Mouse (Mus musculus) forebrain, postnatal 0 days (tissue): ENCODE measurements around the gene Wipf1. TPM values are rescaled to one million over a fixed set of nuclear protein-coding genes. Genes with fewer than 3 reads are reported as not detected.

ENCODE experiments used
- ATAC-seq: fragments of 200-750 bp; cut with Nextera tagmentation; 2 replicates; pipeline ENCODE4 v1.8.0; 2017; ENCODE audit warnings: mild to moderate bottlenecking, moderate library complexity
- DNase-seq: peaks from one replicate; pipeline ENCODE4 v3.0.0-alpha.2; 2015
- H3K27ac ChIP-seq: fragments of 300-500 bp; sonication (generic); 2 replicates; pipeline ENCODE4 v1.5.1; 2014; ENCODE audit warnings: low read depth, mild to moderate bottlenecking, antibody characterized with exemption, low read length, moderate library complexity, mixed read lengths
- H3K27me3 ChIP-seq: fragments of 300-500 bp; sonication (generic); 2 replicates; pipeline ENCODE4 v1.6.1; 2014; ENCODE audit warnings: mild to moderate bottlenecking, low read length, mixed read lengths; ENCODE audit not compliant: insufficient read depth
- H3K36me3 ChIP-seq: fragments of 300-500 bp; sonication (generic); 2 replicates; pipeline ENCODE4 v1.6.1; 2014; ENCODE audit warnings: mild to moderate bottlenecking, moderate library complexity; ENCODE audit not compliant: insufficient read depth
- H3K4me1 ChIP-seq: fragments of 300-500 bp; sonication (generic); 2 replicates; pipeline ENCODE4 v1.6.1; 2014; ENCODE audit warnings: antibody characterized with exemption; ENCODE audit not compliant: insufficient read depth
- H3K4me2 ChIP-seq: fragments of 300-500 bp; sonication (generic); 2 replicates; pipeline ENCODE4 v1.6.1; 2014; ENCODE audit warnings: low read depth, mild to moderate bottlenecking, moderate library complexity
- H3K4me3 ChIP-seq: fragments of 300-500 bp; sonication (generic); 2 replicates; pipeline ENCODE4 v1.5.1; 2014; ENCODE audit warnings: low read depth, low read length, mixed read lengths
- H3K9ac ChIP-seq: fragments of 300-500 bp; sonication (generic); 2 replicates; pipeline ENCODE4 v1.6.1; 2014; ENCODE audit warnings: mild to moderate bottlenecking
- H3K9me3 ChIP-seq: fragments of 300-500 bp; sonication (generic); 2 replicates; pipeline ENCODE4 v1.6.1; 2016; ENCODE audit warnings: low read length
- CTCF ChIP-seq: sonication (generic); IDR thresholded peaks from 2 replicates; pipeline ENCODE4 v1.5.1; 2016; ENCODE audit warnings: antibody characterized with exemption, control low read depth, low read depth
- WGBS: fragments of 180-500 bp; shearing (Covaris S2); extraction: QIAGEN DNeasy Blood & Tissue Kit; methylation state at CpG from one replicate; pipeline ENCODE4 v1.1.7; 2014; 5-methylcytosine and 5-hydroxymethylcytosine counted together
- polyA plus RNA-seq: library from polyadenylated mRNA; unstranded; fragments of >200 nt; fragmentation: Nextera tagmentation; extraction: Ambion mirVana; gene quantifications from 2 replicates; pipeline ENCODE4 v1.2.1, GENCODE M21; 2015
- total RNA-seq: library from RNA; depleted of rRNA; stranded (reverse); fragments of >200 nt; gene quantifications from 2 replicates; pipeline ENCODE4 v1.2.3, GENCODE M21; 2014

The Wipf1 gene
- total and polyA plus RNA-seq, 2 experiments from 2014 or later = 2.0 to 2.4 TPM

GRCm38 (mm10) chr2:73518966-73519365 is 10.6 kb downstream of the Wipf1 start:
- ATAC-seq (no peak), DNase-seq (no peak)
- Histone ChIP-seq H3K9me3 (no peaks in the 10 kb centered on the region), H3K36me3 (no peaks in the 10 kb centered on the region), H3K4me1 (no peaks in the 10 kb centered on the region), H3K27me3 (no peaks in the 10 kb centered on the region), H3K4me3 (no peak overlapping the region), H3K9ac (no peak overlapping the region), H3K4me2 (no peak overlapping the region), H3K27ac (no peak overlapping the region)
- no peak for TF ChIP-seq CTCF
- 87% methylated on average over 5 of the region's 5 CpGs for WGBS

GRCm38 (mm10) chr2:73518311-73518710 is 11.2 kb downstream of the Wipf1 start:
- Histone ChIP-seq H3K4me3 (no peak overlapping the region), H3K36me3 (no peaks in the 10 kb centered on the region), H3K4me2 (no peak overlapping the region), H3K9ac (no peak overlapping the region), H3K27me3 (no peaks in the 10 kb centered on the region), H3K9me3 (no peaks in the 10 kb centered on the region), H3K27ac (no peak overlapping the region), H3K4me1 (no peaks in the 10 kb centered on the region)
- ATAC-seq = no peak
- WGBS = 95% methylated on average over 2 of the region's 2 CpGs
- DNase-seq = no peak
- TF ChIP-seq CTCF = no peak

- no peak for TF ChIP-seq CTCF
- Histone ChIP-seq H3K4me2 (no peak overlapping the region), H3K27me3 (no peaks in the 10 kb centered on the region), H3K4me3 (no peak overlapping the region), H3K9me3 (no peaks in the 10 kb centered on the region), H3K9ac (no peak overlapping the region), H3K36me3 (no peaks in the 10 kb centered on the region), H3K4me1 (no peaks in the 10 kb centered on the region), H3K27ac (no peak overlapping the region)
- ATAC-seq (no peak), DNase-seq (no peak)
- 92% methylated on average over 6 of the region's 6 CpGs for WGBS
Measured at GRCm38 (mm10) chr2:73514178-73514577, 15.4 kb downstream of the Wipf1 start.

GRCm38 (mm10) chr2:73513204-73513749 is 16.3 kb downstream of the Wipf1 start:
- 93% methylated on average over 2 of the region's 2 CpGs for WGBS
- no peak for TF ChIP-seq CTCF
- Histone ChIP-seq H3K4me2 (no peak overlapping the region), H3K9me3 (no peaks in the 10 kb centered on the region), H3K36me3 (no peaks in the 10 kb centered on the region), H3K4me3 (no peak overlapping the region), H3K27me3 (no peaks in the 10 kb centered on the region), H3K4me1 (no peaks in the 10 kb centered on the region), H3K27ac (no peak overlapping the region), H3K9ac (no peak overlapping the region)
- DNase-seq = no peak
- ATAC-seq = no peak

- Histone ChIP-seq H3K4me1 (no peaks in the 10 kb centered on the region), H3K9ac (no peak overlapping the region), H3K27me3 (no peaks in the 10 kb centered on the region), H3K27ac (no peak overlapping the region), H3K9me3 (no peaks in the 10 kb centered on the region), H3K4me3 (no peak overlapping the region), H3K36me3 (no peaks in the 10 kb centered on the region), H3K4me2 (no peak overlapping the region)
- DNase-seq = no peak
- no peak for ATAC-seq
- WGBS = 95% methylated on average over 3 of the region's 3 CpGs
- TF ChIP-seq CTCF = no peak
Measured at GRCm38 (mm10) chr2:73512044-73512443, 17.5 kb downstream of the Wipf1 start.

GRCm38 (mm10) chr2:73510731-73511360 is 18.7 kb downstream of the Wipf1 start:
- 89% methylated on average over 7 of the region's 7 CpGs for WGBS
- no peak for TF ChIP-seq CTCF
- no peaks in the 10 kb centered on the region for H3K36me3 ChIP-seq
- DNase-seq (no peak), ATAC-seq (no peak)
- H3K9me3 ChIP-seq = no peaks in the 10 kb centered on the region
- no peak overlapping the region for H3K4me2 ChIP-seq
- no peaks in the 10 kb centered on the region for H3K27me3 ChIP-seq
- no peak overlapping the region for H3K9ac ChIP-seq
- H3K27ac ChIP-seq = no peak overlapping the region
- H3K4me1 ChIP-seq = no peaks in the 10 kb centered on the region
- no peak overlapping the region for H3K4me3 ChIP-seq

- H3K4me1 ChIP-seq = no peaks in the 10 kb centered on the region
- H3K4me2 ChIP-seq = no peak overlapping the region
- no peaks in the 10 kb centered on the region for H3K36me3 ChIP-seq
- ATAC-seq = no peak
- TF ChIP-seq CTCF = no peak
- no peaks in the 10 kb centered on the region for H3K27me3 ChIP-seq
- H3K4me3 ChIP-seq = no peak overlapping the region
- no peak overlapping the region for H3K27ac ChIP-seq
- no peak overlapping the region for H3K9ac ChIP-seq
- no peak for DNase-seq
- H3K9me3 ChIP-seq = no peaks in the 10 kb centered on the region
- 91% methylated on average over 3 of the region's 3 CpGs for WGBS
Measured at GRCm38 (mm10) chr2:73510025-73510288, 19.6 kb downstream of the Wipf1 start.
